Mouse (Mus musculus) kidney, embryonic 14.5 days (tissue): ENCODE data around the gene Phrf1. TPM values are rescaled to one million over a fixed set of nuclear protein-coding genes. Genes with fewer than 3 reads are reported as not detected.

Experiments
- ATAC-seq: fragments of 200-750 bp; cut with Nextera tagmentation; 2 replicates; pipeline ENCODE4 v1.8.0; 2017; ENCODE audit warnings: moderate number of reproducible peaks, mild to moderate bottlenecking, moderate TSS enrichment, moderate library complexity; ENCODE audit not compliant: low FRiP score, low TSS enrichment
- H3K27ac ChIP-seq: fragments of 300-500 bp; sonication (generic); 2 replicates; pipeline ENCODE4 v1.5.1; 2014; ENCODE audit warnings: low read depth, mild to moderate bottlenecking, low read length, moderate library complexity, mixed read lengths
- H3K27me3 ChIP-seq: fragments of 300-500 bp; sonication (generic); 2 replicates; pipeline ENCODE4 v1.6.1; 2014; ENCODE audit warnings: mild to moderate bottlenecking, low read length; ENCODE audit not compliant: control insufficient read depth, insufficient read depth
- H3K36me3 ChIP-seq: fragments of 300-500 bp; sonication (generic); 2 replicates; pipeline ENCODE4 v1.6.1; 2014; ENCODE audit warnings: low read length, mixed read lengths; ENCODE audit not compliant: control insufficient read depth, insufficient read depth
- H3K4me1 ChIP-seq: fragments of 300-500 bp; sonication (generic); 2 replicates; pipeline ENCODE4 v1.6.1; 2014; ENCODE audit warnings: low read length, mixed read lengths; ENCODE audit not compliant: control insufficient read depth, insufficient read depth
- H3K4me2 ChIP-seq: fragments of 300-500 bp; sonication (generic); replicated peaks from 2 replicates; pipeline ENCODE4 v1.6.1; 2014; ENCODE audit warnings: low read depth, mild to moderate bottlenecking, low read length
- H3K4me3 ChIP-seq: fragments of 300-500 bp; sonication (generic); 2 replicates; pipeline ENCODE4 v1.5.1; 2014; ENCODE audit warnings: mild to moderate bottlenecking, low read length
- H3K9ac ChIP-seq: fragments of 300-500 bp; sonication (generic); 2 replicates; pipeline ENCODE4 v1.6.1; 2014; ENCODE audit warnings: low read depth, mild to moderate bottlenecking, low read length, moderate library complexity
- H3K9me3 ChIP-seq: fragments of 300-500 bp; sonication (generic); 2 replicates; pipeline ENCODE4 v1.6.1; 2016; ENCODE audit warnings: low read length; ENCODE audit not compliant: control insufficient read depth
- WGBS: fragments of 180-500 bp; shearing (Covaris S2); extraction: QIAGEN DNeasy Blood & Tissue Kit; methylation state at CpG from one replicate; pipeline ENCODE4 v1.1.7; 2014; 5-methylcytosine and 5-hydroxymethylcytosine counted together
- polyA plus RNA-seq: library from polyadenylated mRNA; unstranded; fragments of >200 nt; fragmentation: Nextera tagmentation; extraction: Ambion mirVana; gene quantifications from 2 replicates; pipeline ENCODE4 v1.2.1, GENCODE M21; 2014

Gene Phrf1
- polyA plus RNA-seq, 1 experiment from 2014 or later, result 82.6 TPM

DNA sequence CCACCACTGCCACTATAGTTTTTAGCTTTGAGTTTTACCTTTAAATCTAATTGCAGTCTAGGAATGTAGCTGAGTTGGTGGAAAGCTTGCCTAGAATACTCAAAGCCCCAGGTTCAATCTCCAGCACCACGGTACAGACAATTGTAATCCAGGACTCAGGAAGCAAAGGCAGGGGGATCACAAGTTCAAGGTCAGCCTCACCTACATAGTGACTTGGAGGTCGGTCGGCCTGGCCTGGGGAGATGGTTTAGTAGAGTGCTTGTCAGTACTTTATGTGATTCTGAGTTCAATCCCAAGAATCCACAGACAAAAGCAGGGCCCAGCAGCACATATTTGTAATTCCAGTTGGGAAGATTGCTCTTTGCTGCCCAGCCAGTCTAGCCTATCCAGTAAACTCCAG lies 59.5 kb downstream of the Phrf1 start:
- H3K9ac ChIP-seq, result no peak overlapping the region
- no peak overlapping the region for H3K27ac ChIP-seq
- 86% methylated on average over 3 of the region's 3 CpGs for WGBS
- no peak for ATAC-seq
- H3K4me3 ChIP-seq, result no peak overlapping the region
- H3K4me2 ChIP-seq, result no peak overlapping the region
- peaks cover 13% of the 10 kb centered on the region for H3K27me3 ChIP-seq
- H3K36me3 ChIP-seq, result no peaks in the 10 kb centered on the region
- H3K4me1 ChIP-seq, result no peaks in the 10 kb centered on the region
- no peaks in the 10 kb centered on the region for H3K9me3 ChIP-seq

DNA sequence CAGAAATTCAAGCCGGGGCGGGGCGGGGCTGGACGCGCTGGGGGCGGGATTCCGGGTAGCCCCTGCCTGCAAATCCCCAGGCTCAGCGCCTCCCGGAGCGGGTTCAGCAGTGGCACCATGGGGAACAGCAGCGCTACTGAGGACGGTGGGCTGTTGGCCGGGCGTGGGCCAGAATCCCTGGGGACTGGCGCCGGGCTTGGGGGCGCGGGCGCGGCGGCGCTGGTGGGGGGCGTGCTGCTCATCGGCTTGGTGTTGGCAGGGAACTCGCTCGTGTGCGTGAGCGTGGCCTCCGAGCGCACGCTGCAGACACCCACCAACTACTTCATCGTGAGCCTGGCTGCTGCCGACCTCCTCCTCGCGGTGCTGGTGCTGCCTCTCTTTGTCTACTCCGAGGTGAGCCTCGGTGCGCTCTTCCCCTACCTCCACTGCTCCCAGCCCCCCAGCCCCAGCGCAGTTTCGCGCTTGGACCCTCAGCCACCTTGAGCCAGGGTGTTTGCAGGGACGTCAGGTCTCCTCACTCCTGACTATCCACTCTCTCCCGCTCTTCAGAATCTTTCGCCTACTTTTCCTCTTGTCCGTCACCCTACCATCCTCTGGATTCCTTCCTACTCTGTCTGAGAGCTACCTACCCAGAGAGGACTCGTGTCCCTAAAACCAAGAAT lies 63.5 kb downstream of the Phrf1 start, which contains the start of gene Drd4:
Gene Drd4 (plus strand): TSS at position 86 of the 662 bp plus-strand sequence.
- peak; percentile 76 for ATAC-seq
- Histone ChIP-seq H3K4me3 (peak within 1 kb of the TSS; percentile 52), H3K9ac (peak within 1 kb of the TSS; percentile 60), H3K27me3 (peaks cover 41% of the 10 kb centered on the region), H3K4me1 (no peaks in the 10 kb centered on the region), H3K36me3 (no peaks in the 10 kb centered on the region), H3K4me2 (peak within 1 kb of the TSS; percentile 90), H3K27ac (no peak within 1 kb of the TSS), H3K9me3 (no peaks in the 10 kb centered on the region)
- WGBS, result 2% methylated on average over 46 of the region's 46 CpGs

DNA sequence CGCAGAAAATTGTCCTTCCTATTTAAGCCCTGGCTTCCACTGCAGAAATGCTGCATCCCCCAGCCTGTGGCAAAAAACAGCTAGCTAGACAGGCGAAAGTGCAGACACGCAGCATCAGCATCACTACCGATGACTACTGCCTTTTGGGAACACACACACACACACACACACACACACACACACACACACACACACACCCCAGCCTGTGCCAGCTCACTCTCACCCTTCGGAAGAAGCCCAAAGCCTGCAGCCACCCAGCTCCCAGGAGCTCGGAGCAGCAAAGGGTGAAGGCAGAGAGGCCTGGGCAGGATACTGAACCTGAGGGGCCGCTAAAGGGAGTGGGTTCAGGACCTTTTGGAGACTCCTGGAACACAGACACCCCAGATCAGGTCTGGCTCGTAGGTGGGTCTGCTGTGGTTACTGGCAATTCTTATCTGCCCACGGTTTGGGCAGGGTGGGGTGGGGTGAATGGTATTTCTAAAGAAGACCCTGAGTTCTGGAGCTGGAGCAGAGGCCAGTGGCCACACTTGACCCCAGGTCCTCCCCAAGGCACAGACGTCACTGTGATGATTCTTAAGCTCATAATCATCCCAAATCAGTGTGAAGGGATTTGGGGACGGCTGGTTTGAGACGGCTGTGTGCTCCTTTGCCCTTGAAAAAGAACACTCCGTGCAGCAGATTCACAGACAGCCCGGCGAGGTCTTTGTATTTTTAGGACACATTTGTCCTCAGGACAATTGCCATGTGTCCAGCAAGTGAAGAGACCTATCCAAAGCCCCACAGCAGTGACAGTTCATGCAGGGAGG lies 64.2 kb downstream of the Phrf1 start:
- peak overlapping the region; percentile 52 for H3K4me3 ChIP-seq
- H3K27me3 ChIP-seq, result peaks cover 41% of the 10 kb centered on the region
- no peak overlapping the region for H3K9ac ChIP-seq
- 0 out of 2 replicates have a peak, but pooled peaks cover 4% of the 10 kb centered on the region for H3K36me3 ChIP-seq
- H3K9me3 ChIP-seq, result no peaks in the 10 kb centered on the region
- no peaks in the 10 kb centered on the region for H3K4me1 ChIP-seq
- 40% methylated on average over 15 of the region's 15 CpGs for WGBS
- H3K4me2 ChIP-seq, result peak overlapping the region; percentile 90
- no peak overlapping the region for H3K27ac ChIP-seq
- ATAC-seq, result no peak

DNA sequence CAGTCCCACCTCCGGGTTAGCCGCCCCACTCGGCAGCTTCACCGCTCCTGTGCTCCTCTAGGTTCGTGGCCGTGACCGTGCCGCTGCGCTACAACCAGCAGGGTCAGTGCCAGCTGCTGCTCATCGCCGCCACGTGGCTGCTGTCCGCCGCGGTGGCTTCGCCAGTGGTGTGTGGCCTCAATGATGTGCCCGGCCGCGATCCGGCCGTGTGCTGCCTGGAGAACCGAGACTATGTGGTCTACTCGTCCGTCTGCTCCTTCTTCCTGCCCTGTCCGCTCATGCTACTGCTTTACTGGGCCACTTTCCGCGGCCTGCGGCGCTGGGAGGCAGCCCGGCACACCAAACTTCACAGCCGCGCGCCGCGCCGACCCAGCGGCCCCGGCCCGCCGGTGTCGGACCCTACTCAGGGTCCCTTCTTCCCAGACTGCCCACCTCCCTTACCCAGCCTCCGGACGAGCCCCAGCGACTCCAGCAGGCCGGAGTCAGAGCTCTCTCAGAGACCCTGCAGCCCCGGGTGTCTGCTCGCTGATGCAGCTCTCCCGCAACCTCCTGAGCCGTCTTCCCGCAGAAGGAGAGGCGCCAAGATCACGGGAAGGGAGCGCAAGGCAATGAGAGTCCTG lies 65.4 kb downstream of the Phrf1 start:
- under 1% methylated on average over 52 of the region's 53 CpGs for WGBS
- H3K36me3 ChIP-seq, result peaks cover 9% of the 10 kb centered on the region
- H3K9me3 ChIP-seq, result no peaks in the 10 kb centered on the region
- peak overlapping the region; percentile 76 for H3K4me2 ChIP-seq
- peak overlapping the region; percentile 39 for H3K4me3 ChIP-seq
- H3K27ac ChIP-seq, result no peak overlapping the region
- peak overlapping the region; percentile 57 for H3K9ac ChIP-seq
- H3K27me3 ChIP-seq, result peaks cover 41% of the 10 kb centered on the region
- peak; percentile 26; the same call in 1 of the 2 replicates for ATAC-seq
- no peaks in the 10 kb centered on the region for H3K4me1 ChIP-seq

DNA sequence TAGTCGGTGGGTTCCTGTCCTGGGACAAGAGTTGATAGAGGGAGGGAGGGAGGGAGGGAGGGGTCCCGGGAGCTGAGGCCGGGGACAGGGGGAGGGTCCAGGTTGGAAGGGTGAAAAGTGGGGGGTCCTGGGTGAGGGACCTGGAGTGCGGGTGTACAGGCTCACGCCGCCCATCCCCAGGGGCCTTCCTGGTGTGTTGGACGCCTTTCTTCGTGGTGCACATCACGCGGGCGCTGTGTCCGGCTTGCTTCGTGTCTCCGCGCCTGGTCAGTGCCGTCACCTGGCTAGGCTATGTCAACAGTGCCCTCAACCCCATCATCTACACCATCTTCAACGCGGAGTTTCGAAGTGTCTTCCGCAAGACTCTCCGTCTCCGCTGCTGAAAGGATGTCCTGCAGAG lies 65.9 kb downstream of the Phrf1 start:
- ATAC-seq, result 0 out of 2 replicates have a peak, but pooled peaks have one; percentile 3
- Histone ChIP-seq H3K4me2 (peak overlapping the region; percentile 76), H3K27me3 (peaks cover 41% of the 10 kb centered on the region), H3K9ac (peak overlapping the region; percentile 57; the same call in 1 of the 2 replicates), H3K4me1 (no peaks in the 10 kb centered on the region), H3K27ac (no peak overlapping the region), H3K4me3 (peak overlapping the region; percentile 39), H3K9me3 (no peaks in the 10 kb centered on the region), H3K36me3 (peaks cover 14% of the 10 kb centered on the region)
- WGBS, result 7% methylated on average over 22 of the region's 22 CpGs

DNA sequence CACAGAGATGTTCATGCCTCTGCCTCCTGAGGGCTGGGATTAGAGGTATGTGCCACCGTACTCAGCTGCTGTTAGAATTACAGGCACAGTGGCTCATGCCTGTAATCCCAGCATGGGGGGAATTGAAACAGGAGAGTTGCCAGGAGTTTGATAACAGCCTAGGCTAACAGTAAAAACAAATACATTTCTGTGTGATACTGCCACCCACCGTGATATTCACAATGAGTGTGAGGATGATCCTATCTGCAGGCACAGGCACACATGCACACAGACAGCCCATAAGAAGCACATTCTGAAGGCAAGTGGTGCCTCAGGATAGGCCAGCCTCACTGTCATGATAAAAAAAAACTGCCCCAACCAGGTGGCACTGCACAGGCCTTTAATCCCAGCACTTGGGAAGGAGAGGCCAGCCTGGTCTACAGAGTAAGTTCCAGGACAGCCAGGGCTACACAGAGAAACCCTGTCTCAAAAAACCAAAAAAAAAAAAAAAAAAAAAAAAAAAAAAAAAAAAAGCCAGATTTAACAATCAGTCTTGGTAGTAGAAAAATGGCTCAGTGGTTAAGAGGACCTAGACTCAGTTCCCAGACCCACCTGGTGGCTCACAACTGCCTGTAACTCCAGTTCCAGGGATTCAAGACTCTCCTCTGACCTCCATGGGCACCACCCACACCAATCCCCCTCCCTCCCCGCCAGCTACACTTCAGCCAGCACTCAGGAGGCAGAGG lies 69.5 kb downstream of the Phrf1 start:
- H3K9me3 ChIP-seq, result no peaks in the 10 kb centered on the region
- no peaks in the 10 kb centered on the region for H3K4me1 ChIP-seq
- ATAC-seq, result no peak
- H3K4me3 ChIP-seq, result no peak overlapping the region
- no peak overlapping the region for H3K9ac ChIP-seq
- H3K27me3 ChIP-seq, result peaks cover 27% of the 10 kb centered on the region
- no peak overlapping the region for H3K4me2 ChIP-seq
- H3K27ac ChIP-seq, result no peak overlapping the region
- peaks cover 49% of the 10 kb centered on the region for H3K36me3 ChIP-seq
- 70% methylated on average over 3 of the region's 3 CpGs for WGBS

DNA sequence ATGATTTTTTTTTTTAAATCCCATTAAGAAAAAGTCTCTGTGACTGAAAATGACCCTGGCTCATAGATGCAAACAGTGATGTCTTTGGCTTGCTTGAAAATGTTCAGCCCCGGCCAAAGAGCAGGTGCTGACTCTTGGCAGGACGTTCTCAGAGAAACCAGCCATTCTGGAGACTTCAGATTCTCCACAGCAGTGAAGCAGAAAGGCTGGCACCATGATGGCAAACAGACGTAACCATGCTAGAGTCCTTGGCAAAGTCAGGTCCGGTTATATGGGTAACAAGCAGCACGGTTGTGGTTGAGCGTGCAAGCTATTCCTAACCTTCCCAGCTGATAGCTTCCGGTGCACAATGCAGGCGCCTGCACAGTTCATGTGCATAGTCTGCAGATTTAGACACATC lies 70.6 kb downstream of the Phrf1 start:
- 91% methylated on average over 8 of the region's 8 CpGs for WGBS
- H3K36me3 ChIP-seq, result peaks cover 56% of the 10 kb centered on the region
- no peaks in the 10 kb centered on the region for H3K9me3 ChIP-seq
- H3K4me1 ChIP-seq, result no peaks in the 10 kb centered on the region
- H3K27ac ChIP-seq, result no peak overlapping the region
- H3K4me3 ChIP-seq, result no peak overlapping the region
- H3K27me3 ChIP-seq, result peaks cover 16% of the 10 kb centered on the region
- no peak for ATAC-seq
- no peak overlapping the region for H3K9ac ChIP-seq
- H3K4me2 ChIP-seq, result no peak overlapping the region

DNA sequence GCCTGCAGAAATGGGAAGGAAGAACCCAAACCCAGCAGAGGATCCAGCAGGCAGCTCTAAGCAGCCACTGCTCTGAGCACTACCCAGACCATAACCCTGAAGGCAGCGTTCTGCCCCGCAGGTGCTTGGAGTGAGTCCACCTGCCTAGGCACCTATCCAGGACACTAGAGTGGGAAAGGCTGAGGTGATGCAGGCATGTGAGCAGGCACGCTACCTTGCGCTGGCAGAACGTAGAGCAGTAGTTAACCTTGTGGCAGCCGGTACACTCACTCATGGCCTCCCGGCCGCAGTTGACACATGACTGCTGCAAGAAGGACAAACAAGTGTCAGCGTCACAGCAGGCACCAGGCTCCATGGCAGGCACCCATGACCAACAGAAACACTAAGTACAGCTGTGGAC lies 72.8 kb downstream of the Phrf1 start:
- 97% methylated on average over 9 of the region's 9 CpGs for WGBS
- Histone ChIP-seq H3K9me3 (no peaks in the 10 kb centered on the region), H3K4me1 (no peaks in the 10 kb centered on the region), H3K27me3 (no peaks in the 10 kb centered on the region), H3K9ac (no peak overlapping the region), H3K27ac (no peak overlapping the region), H3K4me3 (no peak overlapping the region), H3K4me2 (no peak overlapping the region), H3K36me3 (peaks cover 75% of the 10 kb centered on the region)
- ATAC-seq, result no peak
